ENCODE assay signal across 21 mouse cellular contexts in the genomic region with DNA sequence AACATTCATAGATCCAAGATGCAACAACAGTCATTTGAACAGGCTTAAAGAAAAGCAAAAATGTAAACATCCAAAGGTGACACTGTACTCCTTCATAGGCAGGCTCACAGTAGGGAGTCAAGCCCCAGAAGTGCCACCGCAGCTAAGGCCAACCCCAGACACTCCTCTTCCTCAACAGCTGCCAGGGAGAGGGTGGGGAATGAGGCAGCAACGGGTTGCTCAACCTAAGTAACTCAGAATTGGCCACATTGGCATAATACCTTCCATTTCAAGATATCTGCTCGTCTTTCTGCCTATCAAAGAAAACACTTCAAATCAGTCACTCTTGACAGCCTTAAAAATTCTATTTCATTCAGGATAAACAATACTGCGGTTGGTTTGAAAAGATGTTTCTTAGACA.
DNase-seq lines count a peak whose midpoint lies in the region; ATAC-seq and TF ChIP-seq lines count a peak whose summit lies in the region.
"Had no signal": no experiment of that assay in that cellular context is flagged by ENCODE, and none has a peak within 500 bp of the region (broad histone marks: within the 10 kb centered on the region; RNA-seq: fewer than 3 reads in every experiment).

No protein-coding gene starts in this region.

- no peaks in the 10 kb centered on the region for H3K36me3 ChIP-seq in heart, adult 2 months (ENCODE audit: control insufficient read depth, insufficient read depth, low read length)

- peak; percentile 34 for ATAC-seq in inflammation-experienced regulatory T-cells, adult 6 months

- WGBS in heart, adult 2 months: 79% methylated on average over 4 of the region's 4 CpGs

- no peak for TF ChIP-seq CTCF in heart, adult 2 months (IDR thresholded peaks at IDR 0.05)
- TF ChIP-seq CTCF in left cerebral cortex, adult 2 months (IDR thresholded peaks at IDR 0.05): no peak

- no peaks in the 10 kb centered on the region for H3K27me3 ChIP-seq in heart, adult 2 months (ENCODE audit: control insufficient read depth, insufficient read depth, low read length)
- H3K27me3 ChIP-seq: embryonic facial prominence, embryonic 15.5 days; heart, embryonic 15.5 days had no signal

- peak; percentile 76 for DNase-seq in heart, adult 11 months
- DNase-seq in heart, adult 2 months: no peak
- no peak for DNase-seq in left cerebral cortex, adult 2 months (ENCODE audit: extremely low spot score in 1 of 2, low spot score in 2 of 2)
- DNase-seq in left cerebral cortex, postnatal 25 days (ENCODE audit: low spot score in 2 of 2): no peak
- DNase-seq in thymus, postnatal 14 days: peak; percentile 38
- no peak for DNase-seq in thymus, postnatal 10 days (ENCODE audit: low spot score in 2 of 2)
- DNase-seq in left cerebral cortex, postnatal 14 days (ENCODE audit: low spot score in 2 of 2): no peak
- DNase-seq: adrenal gland, adult 8-10 months; adrenal gland, postnatal 36 days; cerebellum, adult 11 months; cerebellum, adult 8-10 months; cerebellum, postnatal 14 days; embryo, embryonic 11 days; gastrocnemius, adult 2 months; gastrocnemius, postnatal 25 days had no signal

- no peak for TF ChIP-seq EP300 in heart, adult 2 months (IDR thresholded peaks at IDR 0.05; ENCODE audit: insufficient read depth, low read depth, low read length)

- H3K4me1 ChIP-seq in heart, adult 2 months (ENCODE audit: control insufficient read depth, insufficient read depth, low read length): peaks cover 2% of the 10 kb centered on the region; the same call in 1 of the 2 replicates
- H3K4me1 ChIP-seq: embryonic facial prominence, embryonic 15.5 days had no signal

- no peak for TF ChIP-seq POLR2A in heart, adult 2 months (IDR thresholded peaks at IDR 0.05; ENCODE audit: insufficient read depth, low read depth, low read length)

- H3K79me2 ChIP-seq in heart, adult 2 months (replicated peaks; ENCODE audit: control insufficient read depth, insufficient read depth, low read length): no peaks in the 10 kb centered on the region; the same call in 1 of the 2 replicates

- no peak overlapping the region for H3K9ac ChIP-seq in heart, adult 2 months (ENCODE audit: low read depth, low read length)
- H3K9ac ChIP-seq: embryonic facial prominence, embryonic 15.5 days; heart, embryonic 15.5 days; hindbrain, embryonic 14.5 days had no signal

- intact Hi-C loops in heart, adult 2 months (cut with DNase I): no loop called here
- intact Hi-C loops in left cerebral cortex, adult 2 months (cut with DNase I): loop anchor here (2.0 to 10.0 kb wide), 2 partner anchors 35 to 387 kb away; no protein-coding TSS in a partner anchor
- intact Hi-C loops in left cerebral cortex, postnatal 25 days (cut with DNase I): loop anchor here (5.0 kb wide), 1 partner anchor 35 kb away; no protein-coding TSS in a partner anchor
- intact Hi-C loops in left cerebral cortex, postnatal 14 days (cut with DNase I): no loop called here

- H3K27ac ChIP-seq in heart, adult 2 months: no peak overlapping the region
- H3K27ac ChIP-seq in left cerebral cortex, adult 2 months: peak overlapping the region; percentile 41
- H3K27ac ChIP-seq: embryonic facial prominence, embryonic 15.5 days; gastrocnemius, adult 2 months; heart, embryonic 15.5 days; hindbrain, embryonic 14.5 days had no signal

- no peak overlapping the region for H3K4me3 ChIP-seq in heart, adult 2 months
- no peak overlapping the region for H3K4me3 ChIP-seq in left cerebral cortex, adult 2 months
- H3K4me3 ChIP-seq: embryonic facial prominence, embryonic 15.5 days; erythroblast, embryonic 14.5 days; gastrocnemius, adult 2 months; heart, embryonic 15.5 days; hindbrain, embryonic 10.5 days had no signal

Comparison
In these comparisons a context has a peak if more than half of its experiments do, and no peak if none do; other contexts are left out.
1. DNase-seq: peak in heart, adult 11 months (single experiment) and thymus, postnatal 14 days (single experiment); none in heart, adult 2 months (0 of 2), left cerebral cortex, adult 2 months (0 of 2), left cerebral cortex, postnatal 25 days (0 of 2), thymus, postnatal 10 days (0 of 2) and left cerebral cortex, postnatal 14 days (0 of 2).
2. intact Hi-C loops: an anchor here in left cerebral cortex, adult 2 months (2.0 to 10.0 kb wide) and left cerebral cortex, postnatal 25 days (5.0 kb wide); none called in heart, adult 2 months and left cerebral cortex, postnatal 14 days.